ENCODE assay signal across 8 mouse cellular contexts in genomic region chr16:76370041-76370715, GRCm38 (mm10). TPM values are rescaled to one million over a fixed set of nuclear protein-coding genes. Genes with fewer than 3 reads are reported as not detected.
DNase-seq lines count a peak whose midpoint lies in the region; ATAC-seq and TF ChIP-seq lines count a peak whose summit lies in the region.

No protein-coding gene starts in this region.

- 42% methylated on average over 6 of the region's 6 CpGs for WGBS in heart, embryonic 10.5 days
- 15% methylated on average over 6 of the region's 6 CpGs for WGBS in kidney, postnatal 0 days

- H3K27me3 ChIP-seq in heart, embryonic 10.5 days (ENCODE audit: insufficient read depth, poor library complexity, severe bottlenecking): no peaks in the 10 kb centered on the region
- no peaks in the 10 kb centered on the region for H3K27me3 ChIP-seq in kidney, postnatal 0 days (ENCODE audit: insufficient read depth, low read length)
- H3K27me3 ChIP-seq in megakaryocyte, embryonic 14.5 days (replicated peaks): no peaks in the 10 kb centered on the region

- peak; percentile 65 for TF ChIP-seq CTCF in kidney, postnatal 0 days (IDR thresholded peaks at IDR 0.05; ENCODE audit: low read depth)

- H3K36me3 ChIP-seq in heart, embryonic 10.5 days: 0 out of 2 replicates have a peak, but pooled peaks cover 3% of the 10 kb centered on the region
- no peaks in the 10 kb centered on the region; the same call in 1 of the 2 replicates for H3K36me3 ChIP-seq in kidney, postnatal 0 days (ENCODE audit: insufficient read depth, low read length)
- peaks cover 23% of the 10 kb centered on the region for H3K36me3 ChIP-seq in megakaryocyte, embryonic 14.5 days (replicated peaks; ENCODE audit: low read length)

- peaks cover 20% of the 10 kb centered on the region for H3K4me1 ChIP-seq in heart, embryonic 10.5 days
- H3K4me1 ChIP-seq in kidney, postnatal 0 days (replicated peaks; ENCODE audit: insufficient read depth, low read length): peaks cover 14% of the 10 kb centered on the region
- H3K4me1 ChIP-seq in megakaryocyte, embryonic 14.5 days: peaks cover 49% of the 10 kb centered on the region

- H3K27ac ChIP-seq in heart, embryonic 10.5 days: no peak overlapping the region
- H3K27ac ChIP-seq in kidney, postnatal 0 days: no peak overlapping the region

- H3K9me3 ChIP-seq in heart, embryonic 10.5 days: no peaks in the 10 kb centered on the region
- no peaks in the 10 kb centered on the region for H3K9me3 ChIP-seq in kidney, postnatal 0 days (replicated peaks; ENCODE audit: low read length)
- no peaks in the 10 kb centered on the region for H3K9me3 ChIP-seq in megakaryocyte, embryonic 14.5 days

- ATAC-seq in kidney, postnatal 0 days (replicated peaks; ENCODE audit: low FRiP score, low read depth): 0 out of 2 replicates have a peak, but pooled peaks have one; percentile 22

- H3K4me3 ChIP-seq in heart, embryonic 10.5 days: peak overlapping the region; percentile 92; the same call in 1 of the 2 replicates
- peak overlapping the region; percentile 97; the same call in 1 of the 2 replicates for H3K4me3 ChIP-seq in kidney, postnatal 0 days (replicated peaks; ENCODE audit: low read depth, low read length)
- peak overlapping the region; percentile 95 for H3K4me3 ChIP-seq in megakaryocyte, embryonic 14.5 days (replicated peaks)

- peak overlapping the region; percentile 65 for H3K4me2 ChIP-seq in kidney, postnatal 0 days (ENCODE audit: low read length)

- H3K9ac ChIP-seq in kidney, postnatal 0 days (ENCODE audit: low read depth, low read length): 0 out of 2 replicates have a peak overlapping the region, but pooled peaks have one; percentile 96

- DNase-seq in 3T3-L1 (ENCODE audit: low read depth, low spot score) (peak; percentile 60), MN1 (ENCODE audit: low spot score) (peak; percentile 13)
- peak; percentile 73 to 78 for DNase-seq in cerebellum, postnatal 14 days
- peak; percentile 84 for DNase-seq in heart, embryonic 10.5 days (ENCODE audit: low spot score)
- DNase-seq in kidney, postnatal 0 days (ENCODE audit: low spot score): peak; percentile 73
- DNase-seq in thymus, postnatal 14 days: peak; percentile 56
- DNase-seq in natural killer cell, adult 2 months (ENCODE audit: low spot score in 2 of 2): no peak

RNA-seq across cellular contexts. Expression of gene Nrip1, which starts 3.4 kb away (rescaled TPM):
- 22.3 and 31.2 TPM in 2 replicates for polyA plus RNA-seq in heart, embryonic 10.5 days (2016; fragmentation: Nextera tagmentation; extraction: Ambion mirVana)
- 33.7 and 36.4 TPM in 2 replicates for polyA plus RNA-seq in kidney, postnatal 0 days (2015; fragmentation: Nextera tagmentation; extraction: Ambion mirVana)
- polyA plus RNA-seq in megakaryocyte, embryonic 14.5 days (2012; ENCODE audit: insufficient read depth, low replicate concordance): 0.60 and 3.0 TPM in 2 replicates

Comparison
In these comparisons a context has a peak if more than half of its experiments do, and no peak if none do; other contexts are left out.
1. DNase-seq: peak in 3T3-L1 (single experiment), MN1 (single experiment), cerebellum, postnatal 14 days (2 of 2), heart, embryonic 10.5 days (single experiment), kidney, postnatal 0 days (single experiment) and thymus, postnatal 14 days (single experiment); none in natural killer cell, adult 2 months (0 of 2).
2. Peak in every context shown above with its lines, with median percentiles within 50 percentile points of each other: H3K4me3 ChIP-seq.